Mouse (Mus musculus): ENCODE measurements around the gene Tmprss12. TPM values are rescaled to one million over a fixed set of nuclear protein-coding genes. Genes with fewer than 3 reads are reported as not detected.
A peak's percentile ranks its signal among the peaks of the same experiment; 100 is the strongest.
"Not testable (repeated sequence)": the region's sequence is repeated elsewhere in the genome, so short reads cannot be mapped to it uniquely, and the experiment has no call there.

The Tmprss12 gene
- total RNA-seq (2017): not detected in 3 replicates

- ATAC-seq (replicated peaks; ENCODE audit: insufficient number of reproducible peaks, low FRiP score, low TSS enrichment, poor library complexity, severe bottlenecking): no peak
These were observed at the start of gene Tmprss12 for GRCm38 (mm10) chr15:100280626-100281025. Gene Tmprss12 (plus strand): TSS chr15:100280837.

- no peak for ATAC-seq (replicated peaks; ENCODE audit: insufficient number of reproducible peaks, low FRiP score, low TSS enrichment, poor library complexity, severe bottlenecking)
These were observed 48.8 kb upstream of the Tmprss12 start for GRCm38 (mm10) chr15:100231616-100232525.

GRCm38 (mm10) chr15:100235208-100235965 is 45.2 kb upstream of the Tmprss12 start:
- ATAC-seq (replicated peaks; ENCODE audit: insufficient number of reproducible peaks, low FRiP score, low TSS enrichment, poor library complexity, severe bottlenecking): no peak

GRCm38 (mm10) chr15:100236952-100237351 is 43.7 kb upstream of the Tmprss12 start:
- no peak for ATAC-seq (replicated peaks; ENCODE audit: insufficient number of reproducible peaks, low FRiP score, low TSS enrichment, poor library complexity, severe bottlenecking)

- ATAC-seq (replicated peaks; ENCODE audit: insufficient number of reproducible peaks, low FRiP score, low TSS enrichment, poor library complexity, severe bottlenecking): no peak
These were observed 38.9 kb upstream of the Tmprss12 start for GRCm38 (mm10) chr15:100241780-100242179.

GRCm38 (mm10) chr15:100245951-100246350 is 34.7 kb upstream of the Tmprss12 start:
- no peak for ATAC-seq (replicated peaks; ENCODE audit: insufficient number of reproducible peaks, low FRiP score, low TSS enrichment, poor library complexity, severe bottlenecking)

GRCm38 (mm10) chr15:100247296-100247695 is 33.3 kb upstream of the Tmprss12 start:
- ATAC-seq (replicated peaks; ENCODE audit: insufficient number of reproducible peaks, low FRiP score, low TSS enrichment, poor library complexity, severe bottlenecking): no peak

- ATAC-seq (replicated peaks; ENCODE audit: insufficient number of reproducible peaks, low FRiP score, low TSS enrichment, poor library complexity, severe bottlenecking): 0 out of 2 replicates have a peak, but pooled peaks have one; percentile 21
These were observed 31.8 kb upstream of the Tmprss12 start for GRCm38 (mm10) chr15:100248665-100249433.

- ATAC-seq (replicated peaks; ENCODE audit: insufficient number of reproducible peaks, low FRiP score, low TSS enrichment, poor library complexity, severe bottlenecking): no peak
These were observed 29.4 kb upstream of the Tmprss12 start for GRCm38 (mm10) chr15:100251153-100251780.

- ATAC-seq (replicated peaks; ENCODE audit: insufficient number of reproducible peaks, low FRiP score, low TSS enrichment, poor library complexity, severe bottlenecking): no peak
These were observed 24.3 kb upstream of the Tmprss12 start for GRCm38 (mm10) chr15:100256386-100256785.

- no peak for ATAC-seq (replicated peaks; ENCODE audit: insufficient number of reproducible peaks, low FRiP score, low TSS enrichment, poor library complexity, severe bottlenecking)
These were observed 23.3 kb upstream of the Tmprss12 start for GRCm38 (mm10) chr15:100257305-100257704.

- no peak for ATAC-seq (replicated peaks; ENCODE audit: insufficient number of reproducible peaks, low FRiP score, low TSS enrichment, poor library complexity, severe bottlenecking)
These were observed 21.8 kb upstream of the Tmprss12 start for GRCm38 (mm10) chr15:100258646-100259425.

- ATAC-seq (replicated peaks; ENCODE audit: insufficient number of reproducible peaks, low FRiP score, low TSS enrichment, poor library complexity, severe bottlenecking): not testable (repeated sequence)
These were observed 20.3 kb upstream of the Tmprss12 start for GRCm38 (mm10) chr15:100260351-100260750.

GRCm38 (mm10) chr15:100263246-100263905 is 17.3 kb upstream of the Tmprss12 start:
- no peak for ATAC-seq (replicated peaks; ENCODE audit: insufficient number of reproducible peaks, low FRiP score, low TSS enrichment, poor library complexity, severe bottlenecking)

- ATAC-seq (replicated peaks; ENCODE audit: insufficient number of reproducible peaks, low FRiP score, low TSS enrichment, poor library complexity, severe bottlenecking): no peak
These were observed 14.9 kb upstream of the Tmprss12 start for GRCm38 (mm10) chr15:100265586-100266325.

- no peak for ATAC-seq (replicated peaks; ENCODE audit: insufficient number of reproducible peaks, low FRiP score, low TSS enrichment, poor library complexity, severe bottlenecking)
These were observed 11.7 kb upstream of the Tmprss12 start for GRCm38 (mm10) chr15:100268916-100269315.

- ATAC-seq (replicated peaks; ENCODE audit: insufficient number of reproducible peaks, low FRiP score, low TSS enrichment, poor library complexity, severe bottlenecking): no peak
These were observed 10.9 kb upstream of the Tmprss12 start for GRCm38 (mm10) chr15:100269776-100270175.

Measured in monocyte, adult 5-6 weeks (primary cell).